Mouse (Mus musculus) bone marrow macrophage, adult 2 months (primary cell): ENCODE results near the gene Zcchc17. TPM values are rescaled to one million over a fixed set of nuclear protein-coding genes. Genes with fewer than 3 reads are reported as not detected.
A peak's percentile ranks its signal among the peaks of the same experiment; 100 is the strongest.

ENCODE experiments used
- H3K27ac ChIP-seq: 2 replicates; pipeline ENCODE4 v1.5.1; 2012; ENCODE audit warnings: low read depth, low read length; ENCODE audit not compliant: insufficient read depth
- H3K4me1 ChIP-seq: 2 replicates; pipeline ENCODE4 v1.6.1; 2012; ENCODE audit warnings: low read length; ENCODE audit not compliant: control insufficient read depth, insufficient read depth
- H3K4me3 ChIP-seq: 2 replicates; pipeline ENCODE4 v1.5.1; 2012; ENCODE audit warnings: mild to moderate bottlenecking, low read length, moderate library complexity; ENCODE audit not compliant: insufficient read depth
- CTCF ChIP-seq: IDR thresholded peaks from 2 replicates; pipeline ENCODE4 v1.5.1; 2012; ENCODE audit warnings: low read depth, mild to moderate bottlenecking, low read length, moderate library complexity
- POLR2A ChIP-seq: IDR thresholded peaks from 2 replicates; pipeline ENCODE4 v1.6.1; 2012; ENCODE audit warnings: mild to moderate bottlenecking, low read depth, low read length, borderline replicate concordance
- polyA plus RNA-seq: library from polyadenylated mRNA; stranded (reverse); fragments of >200 nt; gene quantifications from 2 replicates; pipeline ENCODE4 v1.2.4, GENCODE M21; 2012; ENCODE audit not compliant: missing spikeins, insufficient read depth, insufficient read length

Gene Zcchc17
- 40.5 and 42.9 TPM in 2 replicates for polyA plus RNA-seq

GRCm38 (mm10) chr4:130359486-130360237 lies at the start of gene Zcchc17, which contains the start of gene Snrnp40:
TSS of gene Zcchc17 (minus strand) at chr4:130359943.
TSS of gene Snrnp40 (plus strand) at chr4:130360132.
- Histone ChIP-seq H3K27ac (peak within 1 kb of the TSS; percentile 67), H3K4me3 (peak within 1 kb of the TSS; percentile 99), H3K4me1 (peaks cover 17% of the 10 kb centered on the region)
- TF ChIP-seq CTCF = no peak
- TF ChIP-seq POLR2A = peak; percentile 15; the same call in 1 of the 2 replicates

DNA sequence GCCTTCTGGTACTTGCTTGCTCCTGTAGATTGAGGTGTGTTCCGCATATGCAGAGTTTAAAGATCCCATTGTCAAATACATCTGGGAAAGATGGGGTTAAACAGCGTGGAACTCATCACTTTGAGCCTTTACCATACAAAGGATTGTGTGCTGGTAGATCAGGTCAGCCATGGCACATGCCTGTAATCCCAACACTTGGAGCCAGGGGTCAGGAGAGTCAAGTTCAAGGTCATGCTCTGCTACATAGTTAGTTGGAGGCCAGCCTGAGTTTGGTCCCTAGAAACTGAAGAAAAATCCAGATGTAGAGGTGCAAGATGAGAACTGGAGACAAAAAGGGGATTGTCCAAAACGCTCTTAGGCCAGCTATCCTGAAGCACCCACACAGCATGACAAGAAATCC lies 31.5 kb upstream of the Zcchc17 start:
- Histone ChIP-seq H3K4me1 (peaks cover 7% of the 10 kb centered on the region; the same call in 1 of the 2 replicates), H3K4me3 (no peak overlapping the region), H3K27ac (no peak overlapping the region)
- no peak for TF ChIP-seq POLR2A
- TF ChIP-seq CTCF = no peak

- H3K4me3 ChIP-seq = no peak overlapping the region
- TF ChIP-seq CTCF = no peak
- no peak for TF ChIP-seq POLR2A
- peaks cover 12% of the 10 kb centered on the region; the same call in 1 of the 2 replicates for H3K4me1 ChIP-seq
- H3K27ac ChIP-seq = no peak overlapping the region
Measured at GRCm38 (mm10) chr4:130389927-130390326, 30.2 kb upstream of the Zcchc17 start.

- H3K27ac ChIP-seq = no peak overlapping the region
- TF ChIP-seq CTCF = no peak
- TF ChIP-seq POLR2A = no peak
- no peak overlapping the region for H3K4me3 ChIP-seq
- H3K4me1 ChIP-seq = peaks cover 12% of the 10 kb centered on the region
Measured at GRCm38 (mm10) chr4:130389496-130389895, 29.8 kb upstream of the Zcchc17 start.

DNA sequence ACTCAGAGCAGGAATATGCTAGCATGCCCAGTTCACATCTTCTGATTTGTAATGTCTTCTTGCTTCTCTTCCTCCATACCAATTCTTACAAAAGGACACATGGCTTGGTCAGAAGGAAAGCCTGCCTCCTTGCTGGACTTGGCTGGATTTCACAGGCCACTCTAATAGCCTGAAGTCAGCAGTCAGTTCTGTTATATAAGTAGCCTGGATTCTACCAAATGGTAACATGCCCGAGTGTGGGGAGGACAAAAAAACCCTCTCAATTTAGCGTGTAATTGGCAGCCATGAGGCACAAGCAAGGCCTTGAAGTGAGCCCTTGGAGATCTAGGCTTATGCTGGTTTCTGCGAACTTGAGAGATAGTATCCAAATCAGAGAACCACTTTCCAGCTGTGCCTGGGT lies 27.5 kb upstream of the Zcchc17 start:
- TF ChIP-seq CTCF = no peak
- TF ChIP-seq POLR2A = no peak
- peaks cover 18% of the 10 kb centered on the region for H3K4me1 ChIP-seq
- H3K4me3 ChIP-seq = no peak overlapping the region
- H3K27ac ChIP-seq = no peak overlapping the region

- no peak for TF ChIP-seq CTCF
- H3K27ac ChIP-seq = no peak overlapping the region
- peaks cover 5% of the 10 kb centered on the region; the same call in 1 of the 2 replicates for H3K4me1 ChIP-seq
- H3K4me3 ChIP-seq = no peak overlapping the region
Measured at GRCm38 (mm10) chr4:130380418-130380817, 20.7 kb upstream of the Zcchc17 start.

GRCm38 (mm10) chr4:130379181-130379580 lies 19.4 kb upstream of the Zcchc17 start:
- H3K4me3 ChIP-seq = no peak overlapping the region
- peaks cover 2% of the 10 kb centered on the region; the same call in 1 of the 2 replicates for H3K4me1 ChIP-seq
- TF ChIP-seq POLR2A (no peak), CTCF (no peak)
- H3K27ac ChIP-seq = no peak overlapping the region

GRCm38 (mm10) chr4:130377500-130377899 lies 17.8 kb upstream of the Zcchc17 start:
- no peak overlapping the region for H3K27ac ChIP-seq
- no peaks in the 10 kb centered on the region for H3K4me1 ChIP-seq
- no peak for TF ChIP-seq CTCF
- no peak for TF ChIP-seq POLR2A

DNA sequence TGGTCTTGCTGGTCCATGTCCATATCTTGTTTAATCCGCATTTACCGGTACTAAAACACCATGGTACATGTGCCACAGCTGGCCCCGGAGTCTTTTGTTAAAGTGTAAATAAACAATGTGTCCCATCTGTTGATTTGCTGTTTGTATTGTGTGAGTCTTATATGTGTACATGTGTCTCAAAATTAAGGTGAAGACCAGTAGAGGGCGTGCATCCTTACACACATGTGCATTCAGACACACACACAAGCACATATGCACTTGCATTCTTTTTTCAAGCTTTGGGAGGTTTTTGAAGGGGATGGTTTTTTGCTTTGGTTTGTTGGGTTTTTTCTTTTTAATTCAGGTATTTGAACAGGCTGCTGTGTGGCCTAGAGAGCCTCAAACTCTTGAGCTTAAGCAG lies 16.9 kb upstream of the Zcchc17 start:
- no peak for TF ChIP-seq POLR2A
- no peak for TF ChIP-seq CTCF
- Histone ChIP-seq H3K27ac (no peak overlapping the region), H3K4me3 (no peak overlapping the region), H3K4me1 (no peaks in the 10 kb centered on the region)

More at GRCm38 (mm10) chr4:130377500-130377899, 17.8 kb upstream of the Zcchc17 start:
- H3K4me3 ChIP-seq = no peak overlapping the region

DNA sequence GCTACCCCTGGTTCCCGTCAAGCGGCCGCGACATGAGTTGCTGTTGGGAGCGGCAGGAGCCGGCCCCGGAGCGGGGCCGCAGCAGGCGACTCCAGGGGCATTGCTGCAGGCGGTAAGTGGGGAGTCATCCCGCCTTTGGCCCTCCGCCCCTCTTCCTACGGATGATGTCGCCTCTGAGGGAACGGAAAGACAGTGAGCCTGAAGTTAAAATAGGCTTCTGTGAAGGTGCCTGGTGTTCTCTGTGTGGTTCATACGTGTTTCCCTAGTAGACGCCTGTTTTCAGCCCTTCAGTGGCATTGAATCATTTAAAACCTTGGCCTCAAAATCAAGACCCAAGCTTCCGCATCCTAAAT lies 471 bp upstream of the Zcchc17 start:
- TF ChIP-seq POLR2A (no peak), CTCF (no peak)
- peak overlapping the region; percentile 82 for H3K4me3 ChIP-seq
- H3K27ac ChIP-seq = 0 out of 2 replicates have a peak overlapping the region, but pooled peaks have one; percentile 19

GRCm38 (mm10) chr4:130357946-130358345 lies 1.8 kb downstream of the Zcchc17 start:
- TF ChIP-seq CTCF (no peak), POLR2A (no peak)
- Histone ChIP-seq H3K4me3 (no peak overlapping the region), H3K4me1 (peaks cover 17% of the 10 kb centered on the region)

More for the DNA sequence above, 471 bp upstream of the Zcchc17 start:
- peaks cover 17% of the 10 kb centered on the region for H3K4me1 ChIP-seq

More at GRCm38 (mm10) chr4:130357946-130358345, 1.8 kb downstream of the Zcchc17 start:
- H3K27ac ChIP-seq = no peak overlapping the region
